Mouse (Mus musculus): ENCODE results near the gene Kctd21.

GRCm38 (mm10) chr7:97312856-97313255, 19.3 kb upstream of the Kctd21 start:
- TF ChIP-seq CTCF (IDR thresholded peaks at IDR 0.05), result no peak
- no peak for TF ChIP-seq EP300 (IDR thresholded peaks at IDR 0.05)
